In genomic region chr2:59718601-59719416, GRCm38 (mm10) we compare ENCODE assay signal across 12 mouse cellular contexts.
DNase-seq lines count a peak whose midpoint lies in the region; ATAC-seq and TF ChIP-seq lines count a peak whose summit lies in the region.
"Had no signal": no experiment of that assay in that cellular context is flagged by ENCODE, and none has a peak within 500 bp of the region (broad histone marks: within the 10 kb centered on the region; RNA-seq: fewer than 3 reads in every experiment).

No protein-coding gene starts in this region.

- no peak overlapping the region for H3K9ac ChIP-seq in forebrain, postnatal 0 days
- no peak overlapping the region for H3K9ac ChIP-seq in neural tube, embryonic 11.5 days (ENCODE audit: low read length)
- H3K9ac ChIP-seq in neural tube, embryonic 15.5 days (replicated peaks): no peak overlapping the region
- H3K9ac ChIP-seq in hindbrain, embryonic 11.5 days (ENCODE audit: low read depth, low read length): no peak overlapping the region
- no peak overlapping the region for H3K9ac ChIP-seq in stomach, embryonic 16.5 days (ENCODE audit: low read length)
- H3K9ac ChIP-seq: liver, embryonic 13.5 days had no signal

- H3K36me3 ChIP-seq in forebrain, embryonic 10.5 days (replicated peaks): no peaks in the 10 kb centered on the region
- H3K36me3 ChIP-seq in forebrain, postnatal 0 days (ENCODE audit: insufficient read depth): no peaks in the 10 kb centered on the region
- H3K36me3 ChIP-seq in neural tube, embryonic 11.5 days (ENCODE audit: control insufficient read depth, insufficient read depth, low read length): no peaks in the 10 kb centered on the region
- no peaks in the 10 kb centered on the region for H3K36me3 ChIP-seq in neural tube, embryonic 15.5 days
- H3K36me3 ChIP-seq in hindbrain, embryonic 11.5 days (ENCODE audit: control insufficient read depth, insufficient read depth, low read length): no peaks in the 10 kb centered on the region
- no peaks in the 10 kb centered on the region for H3K36me3 ChIP-seq in stomach, embryonic 16.5 days (ENCODE audit: control insufficient read depth, insufficient read depth, low read length)
- H3K36me3 ChIP-seq: liver, embryonic 13.5 days had no signal

- H3K4me1 ChIP-seq in forebrain, embryonic 10.5 days: peaks cover 69% of the 10 kb centered on the region
- no peaks in the 10 kb centered on the region; the same call in 1 of the 2 replicates for H3K4me1 ChIP-seq in forebrain, postnatal 0 days (ENCODE audit: insufficient read depth)
- H3K4me1 ChIP-seq in neural tube, embryonic 11.5 days (ENCODE audit: control insufficient read depth, insufficient read depth, low read length): peaks cover 12% of the 10 kb centered on the region
- peaks cover 33% of the 10 kb centered on the region for H3K4me1 ChIP-seq in neural tube, embryonic 15.5 days
- H3K4me1 ChIP-seq in hindbrain, embryonic 11.5 days (replicated peaks; ENCODE audit: control insufficient read depth, insufficient read depth, low read length): peaks cover 8% of the 10 kb centered on the region; the same call in 1 of the 2 replicates
- H3K4me1 ChIP-seq in stomach, embryonic 16.5 days (ENCODE audit: control insufficient read depth, insufficient read depth, low read length): peaks cover 32% of the 10 kb centered on the region

- H3K27ac ChIP-seq in forebrain, embryonic 10.5 days: peak overlapping the region; percentile 5; the same call in 1 of the 2 replicates
- no peak overlapping the region for H3K27ac ChIP-seq in forebrain, postnatal 0 days (ENCODE audit: low read depth, low read length)
- H3K27ac ChIP-seq in neural tube, embryonic 11.5 days (ENCODE audit: low read depth, low read length): no peak overlapping the region
- no peak overlapping the region for H3K27ac ChIP-seq in neural tube, embryonic 15.5 days (replicated peaks)
- peak overlapping the region; percentile 30; the same call in 1 of the 2 replicates for H3K27ac ChIP-seq in hindbrain, embryonic 11.5 days (ENCODE audit: low read depth, low read length)
- H3K27ac ChIP-seq in stomach, embryonic 16.5 days (ENCODE audit: low read length): peak overlapping the region; percentile 42; the same call in 1 of the 2 replicates
- H3K27ac ChIP-seq: liver, embryonic 13.5 days had no signal

- no peaks in the 10 kb centered on the region for H3K9me3 ChIP-seq in forebrain, embryonic 10.5 days
- no peaks in the 10 kb centered on the region for H3K9me3 ChIP-seq in forebrain, postnatal 0 days (ENCODE audit: low read length)
- no peaks in the 10 kb centered on the region for H3K9me3 ChIP-seq in neural tube, embryonic 11.5 days (ENCODE audit: control insufficient read depth, low read length)
- H3K9me3 ChIP-seq in neural tube, embryonic 15.5 days (replicated peaks): no peaks in the 10 kb centered on the region
- no peaks in the 10 kb centered on the region for H3K9me3 ChIP-seq in hindbrain, embryonic 11.5 days (ENCODE audit: control insufficient read depth, low read length)
- no peaks in the 10 kb centered on the region for H3K9me3 ChIP-seq in stomach, embryonic 16.5 days (replicated peaks; ENCODE audit: control insufficient read depth, low read length)
- H3K9me3 ChIP-seq: liver, embryonic 13.5 days had no signal

- no peak overlapping the region for H3K4me2 ChIP-seq in forebrain, postnatal 0 days (ENCODE audit: low read depth)
- no peak overlapping the region for H3K4me2 ChIP-seq in neural tube, embryonic 11.5 days (ENCODE audit: low read depth)
- H3K4me2 ChIP-seq in neural tube, embryonic 15.5 days: no peak overlapping the region
- no peak overlapping the region for H3K4me2 ChIP-seq in hindbrain, embryonic 11.5 days (replicated peaks; ENCODE audit: low read depth, low read length)
- no peak overlapping the region for H3K4me2 ChIP-seq in stomach, embryonic 16.5 days (ENCODE audit: low read depth, low read length)
- H3K4me2 ChIP-seq: liver, embryonic 13.5 days had no signal

- no peaks in the 10 kb centered on the region for H3K27me3 ChIP-seq in forebrain, embryonic 10.5 days (ENCODE audit: poor library complexity, severe bottlenecking)
- no peaks in the 10 kb centered on the region for H3K27me3 ChIP-seq in forebrain, postnatal 0 days (ENCODE audit: insufficient read depth, low read length)
- no peaks in the 10 kb centered on the region for H3K27me3 ChIP-seq in neural tube, embryonic 11.5 days (ENCODE audit: control insufficient read depth, insufficient read depth, low read length)
- no peaks in the 10 kb centered on the region for H3K27me3 ChIP-seq in neural tube, embryonic 15.5 days (replicated peaks)
- H3K27me3 ChIP-seq in hindbrain, embryonic 11.5 days (ENCODE audit: control insufficient read depth, insufficient read depth, low read length): no peaks in the 10 kb centered on the region
- no peaks in the 10 kb centered on the region for H3K27me3 ChIP-seq in stomach, embryonic 16.5 days (ENCODE audit: control insufficient read depth, insufficient read depth, low read length)
- H3K27me3 ChIP-seq: liver, embryonic 13.5 days had no signal

- ATAC-seq in forebrain, postnatal 0 days: no peak
- ATAC-seq in neural tube, embryonic 11.5 days (ENCODE audit: insufficient read depth, low FRiP score, low TSS enrichment): peak; percentile 6; the same call in 1 of the 2 replicates
- no peak for ATAC-seq in neural tube, embryonic 15.5 days (ENCODE audit: low FRiP score)
- peak; percentile 45; the same call in 1 of the 2 replicates for ATAC-seq in hindbrain, embryonic 11.5 days (ENCODE audit: low FRiP score)
- ATAC-seq in stomach, embryonic 16.5 days (ENCODE audit: insufficient read depth, low FRiP score): no peak
- no peak for ATAC-seq in megakaryocyte, adult 5-6 weeks (ENCODE audit: poor library complexity, severe bottlenecking)

- TF ChIP-seq CTCF in forebrain, postnatal 0 days (IDR thresholded peaks at IDR 0.05; ENCODE audit: low read depth): no peak

- DNase-seq in forebrain, embryonic 10.5 days (ENCODE audit: extremely low spot score, low spot score): no peak
- no peak for DNase-seq in forebrain, postnatal 0 days
- no peak for DNase-seq in neural tube, embryonic 11.5 days (ENCODE audit: low spot score)
- peak; percentile 23 for DNase-seq in hindbrain, embryonic 11.5 days (ENCODE audit: low spot score)
- no peak for DNase-seq in adipocyte (ENCODE audit: low spot score)
- DNase-seq: gastrocnemius, postnatal 10 days; kidney, adult 2 months; liver, embryonic 13.5 days had no signal

- 73% methylated on average over 24 of the region's 24 CpGs for WGBS in forebrain, embryonic 10.5 days
- WGBS in forebrain, postnatal 0 days: 49% methylated on average over 24 of the region's 24 CpGs
- 65% methylated on average over 24 of the region's 24 CpGs for WGBS in neural tube, embryonic 11.5 days
- 50% methylated on average over 24 of the region's 24 CpGs for WGBS in neural tube, embryonic 15.5 days
- WGBS in hindbrain, embryonic 11.5 days: 62% methylated on average over 24 of the region's 24 CpGs
- WGBS in stomach, embryonic 16.5 days: 43% methylated on average over 24 of the region's 24 CpGs

- H3K4me3 ChIP-seq in forebrain, embryonic 10.5 days: no peak overlapping the region
- no peak overlapping the region for H3K4me3 ChIP-seq in forebrain, postnatal 0 days (ENCODE audit: low read depth, low read length)
- no peak overlapping the region for H3K4me3 ChIP-seq in neural tube, embryonic 11.5 days (ENCODE audit: low read depth, low read length)
- no peak overlapping the region for H3K4me3 ChIP-seq in neural tube, embryonic 15.5 days (replicated peaks)
- no peak overlapping the region for H3K4me3 ChIP-seq in hindbrain, embryonic 11.5 days (ENCODE audit: low read depth, low read length)
- no peak overlapping the region for H3K4me3 ChIP-seq in stomach, embryonic 16.5 days (replicated peaks; ENCODE audit: low read length)
- H3K4me3 ChIP-seq: liver, embryonic 13.5 days; myocyte had no signal

Comparison
In these comparisons a context has a peak if more than half of its experiments do, and no peak if none do; other contexts are left out.
1. H3K27ac ChIP-seq: peak in forebrain, embryonic 10.5 days (single experiment), hindbrain, embryonic 11.5 days (single experiment) and stomach, embryonic 16.5 days (single experiment); none in forebrain, postnatal 0 days (single experiment), neural tube, embryonic 11.5 days (single experiment) and neural tube, embryonic 15.5 days (single experiment).
2. ATAC-seq: peak in neural tube, embryonic 11.5 days (single experiment) and hindbrain, embryonic 11.5 days (single experiment); none in forebrain, postnatal 0 days (single experiment), neural tube, embryonic 15.5 days (single experiment), stomach, embryonic 16.5 days (single experiment) and megakaryocyte, adult 5-6 weeks (single experiment).